Mouse (Mus musculus) lung, postnatal 0 days (tissue): ENCODE data around the gene Sipa1l2. TPM values are rescaled to one million over a fixed set of nuclear protein-coding genes. Genes with fewer than 3 reads are reported as not detected.

Source experiments
- ATAC-seq: fragments of 200-750 bp; cut with Nextera tagmentation; 2 replicates; pipeline ENCODE4 v1.8.0; 2017; ENCODE audit warnings: moderate library complexity
- DNase-seq: peaks from one replicate; pipeline ENCODE4 v3.0.0-alpha.2; 2016; ENCODE audit warnings: low spot score
- H3K27ac ChIP-seq: fragments of 300-500 bp; sonication (generic); 2 replicates; pipeline ENCODE4 v1.5.1; 2014; ENCODE audit warnings: antibody characterized with exemption, mild to moderate bottlenecking, low read length, mixed read lengths
- H3K27me3 ChIP-seq: fragments of 300-500 bp; sonication (generic); replicated peaks from 2 replicates; pipeline ENCODE4 v1.6.1; 2014; ENCODE audit warnings: low read length, mixed read lengths; ENCODE audit not compliant: insufficient read depth
- H3K36me3 ChIP-seq: fragments of 300-500 bp; sonication (generic); 2 replicates; pipeline ENCODE4 v1.6.1; 2014; ENCODE audit warnings: low read length, mixed read lengths; ENCODE audit not compliant: insufficient read depth
- H3K4me1 ChIP-seq: fragments of 300-500 bp; sonication (generic); 2 replicates; pipeline ENCODE4 v1.6.1; 2014; ENCODE audit warnings: antibody characterized with exemption, low read depth, low read length, mixed read lengths; ENCODE audit not compliant: insufficient read depth
- H3K4me2 ChIP-seq: fragments of 300-500 bp; sonication (generic); replicated peaks from 2 replicates; pipeline ENCODE4 v1.6.1; 2014; ENCODE audit warnings: low read depth, mild to moderate bottlenecking, low read length, moderate library complexity, mixed read lengths
- H3K4me3 ChIP-seq: fragments of 300-500 bp; sonication (generic); 2 replicates; pipeline ENCODE4 v1.5.1; 2014; ENCODE audit warnings: low read depth, low read length
- H3K9ac ChIP-seq: fragments of 300-500 bp; sonication (generic); replicated peaks from 2 replicates; pipeline ENCODE4 v1.6.1; 2014; ENCODE audit warnings: low read depth, mild to moderate bottlenecking
- H3K9me3 ChIP-seq: fragments of 300-500 bp; sonication (generic); 2 replicates; pipeline ENCODE4 v1.6.1; 2016; ENCODE audit warnings: low read length, mixed read lengths
- CTCF ChIP-seq: IDR thresholded peaks from 2 replicates; pipeline ENCODE4 v1.5.1; 2016; ENCODE audit warnings: antibody characterized with exemption, mild to moderate bottlenecking
- EP300 ChIP-seq: IDR thresholded peaks from 2 replicates; pipeline ENCODE4 v1.6.1; 2016; ENCODE audit warnings: antibody characterized with exemption, mild to moderate bottlenecking, control low read depth
- WGBS: fragments of 180-500 bp; shearing (Covaris S2); extraction: QIAGEN DNeasy Blood & Tissue Kit; methylation state at CpG from one replicate; pipeline ENCODE4 v1.1.7; 2014; 5-methylcytosine and 5-hydroxymethylcytosine counted together
- polyA plus RNA-seq: library from polyadenylated mRNA; unstranded; fragments of >200 nt; fragmentation: Nextera tagmentation; extraction: Ambion mirVana; gene quantifications from 2 replicates; pipeline ENCODE4 v1.2.1, GENCODE M21; 2015

The Sipa1l2 gene
- polyA plus RNA-seq, 1 experiment from 2014 or later, result 9.4 TPM

- Histone ChIP-seq H3K4me1 (no peaks in the 10 kb centered on the region), H3K36me3 (peaks cover 17% of the 10 kb centered on the region), H3K9me3 (no peaks in the 10 kb centered on the region), H3K4me2 (no peak overlapping the region), H3K27ac (peak overlapping the region; percentile 33; the same call in 1 of the 2 replicates), H3K4me3 (no peak overlapping the region), H3K9ac (no peak overlapping the region), H3K27me3 (no peaks in the 10 kb centered on the region)
- ATAC-seq, result peak; percentile 94
- TF ChIP-seq EP300, result peak; percentile 46; the same call in 1 of the 2 replicates
- TF ChIP-seq CTCF, result peak; percentile 37
- WGBS, result 88% methylated on average over 1 of the region's 1 CpGs
- peak; percentile 62 for DNase-seq
Measured at GRCm38 (mm10) chr8:125461504-125461903, 108.1 kb downstream of the Sipa1l2 start.

GRCm38 (mm10) chr8:125460602-125461001 lies 109.0 kb downstream of the Sipa1l2 start:
- H3K36me3 ChIP-seq, result peaks cover 11% of the 10 kb centered on the region
- no peaks in the 10 kb centered on the region for H3K9me3 ChIP-seq
- TF ChIP-seq CTCF, result no peak
- no peak for TF ChIP-seq EP300
- no peak for ATAC-seq
- H3K4me3 ChIP-seq, result no peak overlapping the region
- H3K27me3 ChIP-seq, result no peaks in the 10 kb centered on the region
- H3K4me1 ChIP-seq, result no peaks in the 10 kb centered on the region
- no peak overlapping the region for H3K9ac ChIP-seq
- no peak overlapping the region for H3K4me2 ChIP-seq
- no peak overlapping the region for H3K27ac ChIP-seq
- WGBS, result 56% methylated on average over 6 of the region's 6 CpGs
- DNase-seq, result no peak

DNA sequence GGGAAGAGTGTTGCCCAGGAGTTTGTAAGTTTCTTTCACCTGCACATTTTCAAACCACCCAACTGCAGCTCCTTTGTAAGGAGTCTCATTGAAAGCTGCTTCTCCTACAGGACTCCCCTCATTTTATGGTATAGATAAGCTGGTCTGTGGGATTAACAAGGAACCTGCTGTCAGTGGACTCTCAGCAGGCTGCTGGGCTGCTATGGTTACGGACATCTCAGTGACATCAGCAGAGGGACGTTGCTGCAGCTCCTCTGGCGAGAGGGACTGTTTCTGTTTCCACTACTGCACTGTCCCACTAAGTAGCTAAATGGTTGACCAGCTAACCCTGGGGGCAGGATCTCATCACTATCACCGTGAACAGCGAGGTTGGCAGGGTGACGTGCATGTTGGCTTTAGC lies 120.6 kb downstream of the Sipa1l2 start:
- Histone ChIP-seq H3K9ac (no peak overlapping the region), H3K9me3 (no peaks in the 10 kb centered on the region), H3K4me3 (no peak overlapping the region), H3K4me1 (peaks cover 9% of the 10 kb centered on the region; the same call in 1 of the 2 replicates), H3K27me3 (no peaks in the 10 kb centered on the region), H3K36me3 (peaks cover 32% of the 10 kb centered on the region), H3K27ac (no peak overlapping the region), H3K4me2 (no peak overlapping the region)
- ATAC-seq (no peak), DNase-seq (no peak)
- 67% methylated on average over 6 of the region's 6 CpGs for WGBS
- TF ChIP-seq EP300 (no peak), CTCF (no peak)

DNA sequence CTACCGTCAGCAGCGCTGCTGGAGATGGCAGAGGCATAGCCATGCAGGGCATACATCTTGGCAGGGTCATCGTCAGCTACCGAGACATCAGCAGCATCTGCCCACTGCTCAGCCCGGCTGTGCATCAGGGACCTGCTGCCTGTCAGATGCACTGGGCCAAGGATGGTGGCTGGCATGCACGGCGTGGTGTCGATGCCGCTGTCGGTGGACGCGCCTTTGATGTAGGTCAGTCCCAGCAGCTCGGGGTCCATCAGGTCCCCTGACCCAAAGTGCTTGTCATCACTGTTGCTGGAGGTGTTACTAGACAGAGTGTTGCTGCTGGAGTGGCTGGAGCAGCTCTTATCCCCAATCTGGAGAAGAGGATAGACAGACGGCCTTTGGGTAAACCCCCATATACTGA lies 122.1 kb downstream of the Sipa1l2 start:
- no peak for DNase-seq
- 82% methylated on average over 14 of the region's 14 CpGs for WGBS
- TF ChIP-seq EP300, result no peak
- TF ChIP-seq CTCF, result no peak
- peaks cover 9% of the 10 kb centered on the region; the same call in 1 of the 2 replicates for H3K4me1 ChIP-seq
- H3K9ac ChIP-seq, result no peak overlapping the region
- H3K27me3 ChIP-seq, result no peaks in the 10 kb centered on the region
- no peak overlapping the region for H3K27ac ChIP-seq
- no peak overlapping the region for H3K4me3 ChIP-seq
- no peak for ATAC-seq
- no peaks in the 10 kb centered on the region for H3K9me3 ChIP-seq
- no peak overlapping the region for H3K4me2 ChIP-seq
- peaks cover 18% of the 10 kb centered on the region for H3K36me3 ChIP-seq

- Histone ChIP-seq H3K27ac (no peak overlapping the region), H3K4me2 (no peak overlapping the region), H3K4me3 (no peak overlapping the region), H3K9me3 (no peaks in the 10 kb centered on the region), H3K9ac (no peak overlapping the region), H3K4me1 (peaks cover 9% of the 10 kb centered on the region; the same call in 1 of the 2 replicates), H3K27me3 (no peaks in the 10 kb centered on the region), H3K36me3 (peaks cover 24% of the 10 kb centered on the region)
- ATAC-seq (no peak), DNase-seq (no peak)
- TF ChIP-seq EP300, result no peak
- TF ChIP-seq CTCF, result no peak
- 82% methylated on average over 4 of the region's 4 CpGs for WGBS
Measured at GRCm38 (mm10) chr8:125446236-125446635, 123.4 kb downstream of the Sipa1l2 start.

GRCm38 (mm10) chr8:125445225-125445609 lies 124.4 kb downstream of the Sipa1l2 start:
- TF ChIP-seq EP300 (no peak), CTCF (no peak)
- peaks cover 22% of the 10 kb centered on the region for H3K36me3 ChIP-seq
- DNase-seq (peak; percentile 45), ATAC-seq (peak; percentile 47)
- H3K4me3 ChIP-seq, result no peak overlapping the region
- H3K27me3 ChIP-seq, result no peaks in the 10 kb centered on the region
- H3K4me1 ChIP-seq, result peaks cover 9% of the 10 kb centered on the region; the same call in 1 of the 2 replicates
- no peaks in the 10 kb centered on the region for H3K9me3 ChIP-seq
- no peak overlapping the region for H3K9ac ChIP-seq
- H3K27ac ChIP-seq, result no peak overlapping the region
- H3K4me2 ChIP-seq, result no peak overlapping the region
- WGBS, result 28% methylated on average over 3 of the region's 3 CpGs
